Mouse (Mus musculus) limb, embryonic 15.5 days (tissue): ENCODE results near the gene Gnaz. TPM values are rescaled to one million over a fixed set of nuclear protein-coding genes. Genes with fewer than 3 reads are reported as not detected.

Experiments used
- ATAC-seq: fragments of 200-750 bp; cut with Nextera tagmentation; 2 replicates; pipeline ENCODE4 v1.8.0; 2017; ENCODE audit warnings: low read depth, moderate TSS enrichment; ENCODE audit not compliant: insufficient number of reproducible peaks, low FRiP score, low TSS enrichment
- H3K27ac ChIP-seq: fragments of 300-500 bp; sonication (generic); 2 replicates; pipeline ENCODE4 v1.5.1; 2015; ENCODE audit warnings: moderate library complexity, mild to moderate bottlenecking, inconsistent platforms
- H3K27me3 ChIP-seq: fragments of 300-500 bp; sonication (generic); 2 replicates; pipeline ENCODE4 v1.6.1; 2015; ENCODE audit warnings: inconsistent platforms
- H3K36me3 ChIP-seq: fragments of 300-500 bp; sonication (generic); 2 replicates; pipeline ENCODE4 v1.6.1; 2015; ENCODE audit warnings: inconsistent platforms
- H3K4me1 ChIP-seq: fragments of 300-500 bp; sonication (generic); 2 replicates; pipeline ENCODE4 v1.6.1; 2015; ENCODE audit warnings: inconsistent platforms
- H3K4me2 ChIP-seq: fragments of 300-500 bp; sonication (generic); 2 replicates; pipeline ENCODE4 v1.6.1; 2015; ENCODE audit warnings: mild to moderate bottlenecking, inconsistent platforms
- H3K4me3 ChIP-seq: fragments of 300-500 bp; sonication (generic); 2 replicates; pipeline ENCODE4 v1.5.1; 2015; ENCODE audit warnings: mild to moderate bottlenecking, inconsistent platforms
- H3K9ac ChIP-seq: fragments of 300-500 bp; sonication (generic); 2 replicates; pipeline ENCODE4 v1.6.1; 2015; ENCODE audit warnings: inconsistent platforms
- H3K9me3 ChIP-seq: fragments of 300-500 bp; sonication (generic); 2 replicates; pipeline ENCODE4 v1.6.1; 2016; ENCODE audit warnings: inconsistent platforms
- WGBS: fragments of 180-500 bp; shearing (Covaris S2); methylation state at CpG from one replicate; pipeline ENCODE4 v1.1.7; 2015; 5-methylcytosine and 5-hydroxymethylcytosine counted together
- polyA plus RNA-seq: library from polyadenylated mRNA; unstranded; fragments of >200 nt; fragmentation: Nextera tagmentation; extraction: Ambion mirVana; gene quantifications from 2 replicates; pipeline ENCODE4 v1.2.1, GENCODE M21; 2015

Gnaz gene
- polyA plus RNA-seq, 1 experiment from 2014 or later, result 3.3 TPM

GRCm38 (mm10) chr10:74933548-74934190, 33.3 kb upstream of the Gnaz start:
- Histone ChIP-seq H3K4me3 (no peak overlapping the region), H3K4me2 (no peak overlapping the region), H3K27me3 (no peaks in the 10 kb centered on the region), H3K27ac (no peak overlapping the region), H3K9ac (no peak overlapping the region), H3K9me3 (no peaks in the 10 kb centered on the region), H3K4me1 (no peaks in the 10 kb centered on the region), H3K36me3 (no peaks in the 10 kb centered on the region)
- WGBS, result 83% methylated on average over 19 of the region's 19 CpGs
- ATAC-seq, result no peak

- Histone ChIP-seq H3K4me3 (no peak overlapping the region), H3K27me3 (no peaks in the 10 kb centered on the region), H3K4me1 (no peaks in the 10 kb centered on the region), H3K36me3 (no peaks in the 10 kb centered on the region), H3K4me2 (no peak overlapping the region), H3K9ac (no peak overlapping the region), H3K9me3 (no peaks in the 10 kb centered on the region), H3K27ac (no peak overlapping the region)
- 82% methylated on average over 12 of the region's 12 CpGs for WGBS
- no peak for ATAC-seq
These were observed 32.5 kb upstream of the Gnaz start for GRCm38 (mm10) chr10:74934521-74934920.

- Histone ChIP-seq H3K4me3 (no peak overlapping the region), H3K27me3 (no peaks in the 10 kb centered on the region), H3K36me3 (no peaks in the 10 kb centered on the region), H3K4me2 (no peak overlapping the region), H3K4me1 (no peaks in the 10 kb centered on the region), H3K9ac (no peak overlapping the region), H3K9me3 (no peaks in the 10 kb centered on the region), H3K27ac (no peak overlapping the region)
- no peak for ATAC-seq
- WGBS, result 34% methylated on average over 6 of the region's 6 CpGs
These were observed 32.0 kb upstream of the Gnaz start for GRCm38 (mm10) chr10:74935016-74935415.

- H3K4me2 ChIP-seq, result no peak overlapping the region
- H3K36me3 ChIP-seq, result no peaks in the 10 kb centered on the region
- no peaks in the 10 kb centered on the region for H3K9me3 ChIP-seq
- H3K27me3 ChIP-seq, result no peaks in the 10 kb centered on the region
- ATAC-seq, result no peak
- no peak overlapping the region for H3K27ac ChIP-seq
- H3K4me3 ChIP-seq, result no peak overlapping the region
- no peaks in the 10 kb centered on the region for H3K4me1 ChIP-seq
- H3K9ac ChIP-seq, result no peak overlapping the region
- 79% methylated on average over 10 of the region's 10 CpGs for WGBS
These were observed 29.8 kb upstream of the Gnaz start for GRCm38 (mm10) chr10:74937003-74937790.

GRCm38 (mm10) chr10:74938410-74938809, 28.6 kb upstream of the Gnaz start:
- Histone ChIP-seq H3K9me3 (no peaks in the 10 kb centered on the region), H3K27ac (no peak overlapping the region), H3K4me3 (no peak overlapping the region), H3K36me3 (no peaks in the 10 kb centered on the region), H3K4me2 (no peak overlapping the region), H3K9ac (no peak overlapping the region), H3K27me3 (no peaks in the 10 kb centered on the region), H3K4me1 (no peaks in the 10 kb centered on the region)
- 64% methylated on average over 5 of the region's 5 CpGs for WGBS
- ATAC-seq, result no peak

GRCm38 (mm10) chr10:74939300-74939699, 27.7 kb upstream of the Gnaz start:
- Histone ChIP-seq H3K4me1 (no peaks in the 10 kb centered on the region), H3K4me3 (no peak overlapping the region), H3K27ac (no peak overlapping the region), H3K4me2 (no peak overlapping the region), H3K9me3 (no peaks in the 10 kb centered on the region), H3K27me3 (no peaks in the 10 kb centered on the region), H3K36me3 (no peaks in the 10 kb centered on the region), H3K9ac (no peak overlapping the region)
- ATAC-seq, result no peak
- 55% methylated on average over 3 of the region's 3 CpGs for WGBS

- WGBS, result 100% methylated on average over 1 of the region's 1 CpGs
- Histone ChIP-seq H3K4me2 (no peak overlapping the region), H3K9ac (no peak overlapping the region), H3K27me3 (no peaks in the 10 kb centered on the region), H3K9me3 (no peaks in the 10 kb centered on the region), H3K36me3 (no peaks in the 10 kb centered on the region), H3K27ac (no peak overlapping the region), H3K4me3 (no peak overlapping the region), H3K4me1 (no peaks in the 10 kb centered on the region)
- ATAC-seq, result no peak
These were observed 26.2 kb upstream of the Gnaz start for GRCm38 (mm10) chr10:74940795-74941194.

GRCm38 (mm10) chr10:74952830-74953443, 14.0 kb upstream of the Gnaz start:
- H3K4me2 ChIP-seq, result no peak overlapping the region
- WGBS, result 47% methylated on average over 9 of the region's 9 CpGs
- H3K27me3 ChIP-seq, result no peaks in the 10 kb centered on the region
- H3K4me3 ChIP-seq, result no peak overlapping the region
- no peaks in the 10 kb centered on the region for H3K4me1 ChIP-seq
- H3K9ac ChIP-seq, result no peak overlapping the region
- no peak for ATAC-seq
- no peaks in the 10 kb centered on the region for H3K36me3 ChIP-seq
- H3K27ac ChIP-seq, result no peak overlapping the region
- no peaks in the 10 kb centered on the region for H3K9me3 ChIP-seq

GRCm38 (mm10) chr10:74964380-74964779, 2.6 kb upstream of the Gnaz start:
- Histone ChIP-seq H3K36me3 (no peaks in the 10 kb centered on the region), H3K9me3 (no peaks in the 10 kb centered on the region), H3K27ac (no peak overlapping the region), H3K4me3 (no peak overlapping the region), H3K4me1 (peaks cover 13% of the 10 kb centered on the region), H3K9ac (no peak overlapping the region), H3K4me2 (no peak overlapping the region), H3K27me3 (peaks cover 17% of the 10 kb centered on the region)
- WGBS, result 64% methylated on average over 1 of the region's 1 CpGs
- ATAC-seq, result no peak

GRCm38 (mm10) chr10:74967651-74968267, 782 bp downstream of the Gnaz start:
- 4% methylated on average over 25 of the region's 25 CpGs for WGBS
- peaks cover 22% of the 10 kb centered on the region for H3K27me3 ChIP-seq

GRCm38 (mm10) chr10:74969266-74969665, 2.3 kb downstream of the Gnaz start:
- H3K4me1 ChIP-seq, result peaks cover 13% of the 10 kb centered on the region
- H3K4me2 ChIP-seq, result no peak overlapping the region
- 85% methylated on average over 2 of the region's 2 CpGs for WGBS
- H3K9me3 ChIP-seq, result no peaks in the 10 kb centered on the region
- H3K9ac ChIP-seq, result no peak overlapping the region
- no peaks in the 10 kb centered on the region for H3K36me3 ChIP-seq
- ATAC-seq, result no peak
- peaks cover 22% of the 10 kb centered on the region for H3K27me3 ChIP-seq
- H3K27ac ChIP-seq, result no peak overlapping the region
- no peak overlapping the region for H3K4me3 ChIP-seq

More at GRCm38 (mm10) chr10:74967651-74968267, 782 bp downstream of the Gnaz start:
- Histone ChIP-seq H3K36me3 (no peaks in the 10 kb centered on the region), H3K4me3 (peak overlapping the region; percentile 70), H3K4me2 (peak overlapping the region; percentile 97), H3K4me1 (peaks cover 13% of the 10 kb centered on the region), H3K27ac (no peak overlapping the region), H3K9me3 (no peaks in the 10 kb centered on the region), H3K9ac (peak overlapping the region; percentile 43; the same call in 1 of the 2 replicates)
- no peak for ATAC-seq

GRCm38 (mm10) chr10:74973026-74973425, 6.0 kb downstream of the Gnaz start:
- ATAC-seq, result no peak
- no peak overlapping the region for H3K9ac ChIP-seq
- H3K4me3 ChIP-seq, result no peak overlapping the region
- H3K27me3 ChIP-seq, result peaks cover 13% of the 10 kb centered on the region
- H3K9me3 ChIP-seq, result no peaks in the 10 kb centered on the region
- no peak overlapping the region for H3K27ac ChIP-seq
- 71% methylated on average over 6 of the region's 6 CpGs for WGBS
- no peaks in the 10 kb centered on the region for H3K36me3 ChIP-seq
- H3K4me2 ChIP-seq, result no peak overlapping the region
- 0 out of 2 replicates have a peak, but pooled peaks cover under 1% of the 10 kb centered on the region for H3K4me1 ChIP-seq
